Mouse (Mus musculus): ENCODE data around the gene Phc3.

DNA sequence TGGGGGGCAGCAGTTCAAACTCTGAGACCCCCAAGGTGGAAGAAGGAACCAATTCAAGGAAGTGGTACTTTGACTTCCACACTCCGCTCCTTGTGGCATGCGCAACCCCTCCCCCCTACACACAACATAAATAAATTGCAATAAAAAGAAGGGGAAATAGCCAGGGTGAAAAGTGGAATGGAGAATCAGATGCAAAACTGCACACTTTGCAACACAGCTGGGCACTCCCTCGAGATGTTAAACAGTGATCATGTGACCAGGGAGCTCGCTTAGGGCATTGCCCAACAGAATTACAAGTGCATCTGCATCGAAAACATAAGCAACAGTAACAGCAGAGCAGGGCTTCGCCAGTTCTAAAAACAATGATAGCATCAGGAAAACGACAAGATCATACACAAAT, 22.9 kb upstream of the Phc3 start:
- no peak for TF ChIP-seq EP300 (IDR thresholded peaks at IDR 0.05; ENCODE audit: low read depth)
- TF ChIP-seq CTCF (IDR thresholded peaks at IDR 0.05; ENCODE audit: low read depth) = no peak
